Mouse (Mus musculus) intestine, embryonic 15.5 days (tissue): Measurements from ENCODE around the gene Nup214. TPM values are rescaled to one million over a fixed set of nuclear protein-coding genes. Genes with fewer than 3 reads are reported as not detected.

ENCODE experiments used
- ATAC-seq: fragments of 200-750 bp; cut with Nextera tagmentation; 2 replicates; pipeline ENCODE4 v1.8.0; 2017; ENCODE audit warnings: moderate TSS enrichment, moderate library complexity
- H3K27ac ChIP-seq: fragments of 300-500 bp; sonication (generic); 2 replicates; pipeline ENCODE4 v1.5.1; 2015; ENCODE audit warnings: mild to moderate bottlenecking, inconsistent platforms
- H3K27me3 ChIP-seq: fragments of 300-500 bp; sonication (generic); replicated peaks from 2 replicates; pipeline ENCODE4 v1.6.1; 2015; ENCODE audit warnings: inconsistent platforms
- H3K36me3 ChIP-seq: fragments of 300-500 bp; sonication (generic); 2 replicates; pipeline ENCODE4 v1.6.1; 2015; ENCODE audit warnings: inconsistent platforms
- H3K4me1 ChIP-seq: fragments of 300-500 bp; sonication (generic); replicated peaks from 2 replicates; pipeline ENCODE4 v1.6.1; 2015; ENCODE audit warnings: inconsistent platforms
- H3K4me2 ChIP-seq: fragments of 300-500 bp; sonication (generic); replicated peaks from 2 replicates; pipeline ENCODE4 v1.6.1; 2015; ENCODE audit warnings: mild to moderate bottlenecking, inconsistent platforms
- H3K4me3 ChIP-seq: fragments of 300-500 bp; sonication (generic); replicated peaks from 2 replicates; pipeline ENCODE4 v1.5.1; 2015; ENCODE audit warnings: inconsistent platforms
- H3K9ac ChIP-seq: fragments of 300-500 bp; sonication (generic); 2 replicates; pipeline ENCODE4 v1.6.1; 2015; ENCODE audit warnings: inconsistent platforms
- H3K9me3 ChIP-seq: fragments of 300-500 bp; sonication (generic); 2 replicates; pipeline ENCODE4 v1.6.1; 2016; ENCODE audit warnings: inconsistent platforms
- WGBS: fragments of 180-500 bp; shearing (Covaris S2); methylation state at CpG from one replicate; pipeline ENCODE4 v1.1.7; 2015; 5-methylcytosine and 5-hydroxymethylcytosine counted together
- polyA plus RNA-seq: library from polyadenylated mRNA; unstranded; fragments of >200 nt; fragmentation: Nextera tagmentation; extraction: Ambion mirVana; gene quantifications from 2 replicates; pipeline ENCODE4 v1.2.1, GENCODE M21; 2015

Nup214 gene
- polyA plus RNA-seq, 1 experiment from 2014 or later, result 85.4 TPM

DNA sequence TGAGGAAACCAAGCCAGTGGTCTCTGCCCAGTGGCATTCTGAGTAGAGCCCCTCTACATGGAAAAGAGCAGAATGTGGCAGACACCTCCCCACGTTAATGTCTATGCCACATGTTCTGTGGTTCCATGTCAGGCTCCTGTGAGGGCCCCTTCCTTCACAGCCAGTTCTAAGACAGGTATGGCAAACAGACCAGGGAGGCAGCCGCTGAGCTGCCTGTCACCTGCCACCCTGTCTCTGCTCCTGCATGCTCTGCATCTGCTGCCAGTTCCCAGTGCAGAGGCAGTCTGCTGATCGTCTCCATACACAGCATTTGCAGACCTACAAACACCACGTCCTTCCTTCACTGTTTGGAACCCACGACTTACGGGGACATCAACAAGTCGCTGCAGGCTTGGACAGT lies 78.2 kb downstream of the Nup214 start:
- Histone ChIP-seq H3K27ac (no peak overlapping the region), H3K36me3 (peaks cover 28% of the 10 kb centered on the region), H3K4me3 (no peak overlapping the region), H3K4me2 (no peak overlapping the region), H3K4me1 (no peaks in the 10 kb centered on the region), H3K9me3 (no peaks in the 10 kb centered on the region), H3K27me3 (no peaks in the 10 kb centered on the region), H3K9ac (no peak overlapping the region)
- ATAC-seq, result no peak
- 90% methylated on average over 7 of the region's 7 CpGs for WGBS

DNA sequence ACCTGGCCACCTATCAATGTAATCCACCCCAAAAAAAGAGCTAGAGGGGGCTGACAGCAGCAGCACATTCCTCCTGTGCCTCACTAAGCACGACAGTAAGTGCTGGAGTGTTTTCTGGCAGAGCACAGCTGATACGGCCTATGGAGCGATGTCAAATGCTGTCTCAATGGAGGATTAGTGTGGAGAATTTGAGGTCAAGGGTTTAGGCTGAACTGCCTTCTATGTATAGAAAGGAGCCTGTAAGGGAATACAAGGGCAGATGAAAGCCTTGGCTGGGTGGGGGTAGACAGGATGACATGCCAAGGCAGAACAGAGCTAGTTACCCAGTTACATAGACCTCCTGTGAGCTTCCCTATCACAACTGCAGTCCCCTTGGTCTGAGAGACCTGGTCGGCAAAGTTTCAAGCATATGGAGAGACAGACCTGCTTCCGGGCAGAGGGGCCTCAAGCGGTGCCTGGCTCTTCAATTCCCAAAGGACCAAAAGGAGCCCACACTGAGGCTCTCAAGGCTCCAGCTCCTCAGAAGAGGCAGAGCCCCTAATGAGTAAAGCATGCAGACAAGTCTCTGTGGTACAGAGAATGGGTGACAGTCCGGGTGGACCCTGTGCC lies 81.2 kb downstream of the Nup214 start:
- H3K27ac ChIP-seq, result no peak overlapping the region
- peaks cover 12% of the 10 kb centered on the region for H3K36me3 ChIP-seq
- no peaks in the 10 kb centered on the region for H3K9me3 ChIP-seq
- 69% methylated on average over 7 of the region's 7 CpGs for WGBS
- ATAC-seq, result no peak
- no peak overlapping the region for H3K4me3 ChIP-seq
- H3K27me3 ChIP-seq, result no peaks in the 10 kb centered on the region
- no peaks in the 10 kb centered on the region for H3K4me1 ChIP-seq
- H3K4me2 ChIP-seq, result no peak overlapping the region
- no peak overlapping the region for H3K9ac ChIP-seq

- no peak overlapping the region for H3K4me2 ChIP-seq
- no peaks in the 10 kb centered on the region for H3K4me1 ChIP-seq
- no peak overlapping the region for H3K27ac ChIP-seq
- no peaks in the 10 kb centered on the region for H3K9me3 ChIP-seq
- no peaks in the 10 kb centered on the region for H3K27me3 ChIP-seq
- 83% methylated on average over 10 of the region's 10 CpGs for WGBS
- H3K36me3 ChIP-seq, result peaks cover 7% of the 10 kb centered on the region
- no peak overlapping the region for H3K4me3 ChIP-seq
- ATAC-seq, result no peak
- H3K9ac ChIP-seq, result no peak overlapping the region
These were observed 82.3 kb downstream of the Nup214 start for GRCm38 (mm10) chr2:32056524-32056923.

GRCm38 (mm10) chr2:32057360-32057759 lies 83.1 kb downstream of the Nup214 start:
- Histone ChIP-seq H3K27me3 (no peaks in the 10 kb centered on the region), H3K9me3 (no peaks in the 10 kb centered on the region), H3K4me2 (no peak overlapping the region), H3K27ac (no peak overlapping the region), H3K4me1 (no peaks in the 10 kb centered on the region), H3K36me3 (peaks cover 5% of the 10 kb centered on the region), H3K4me3 (no peak overlapping the region), H3K9ac (no peak overlapping the region)
- 76% methylated on average over 2 of the region's 2 CpGs for WGBS
- no peak for ATAC-seq

GRCm38 (mm10) chr2:32057794-32058193 lies 83.6 kb downstream of the Nup214 start:
- H3K4me3 ChIP-seq, result no peak overlapping the region
- no peak for ATAC-seq
- H3K9me3 ChIP-seq, result no peaks in the 10 kb centered on the region
- no peak overlapping the region for H3K4me2 ChIP-seq
- no peaks in the 10 kb centered on the region for H3K27me3 ChIP-seq
- H3K4me1 ChIP-seq, result no peaks in the 10 kb centered on the region
- H3K27ac ChIP-seq, result no peak overlapping the region
- H3K9ac ChIP-seq, result no peak overlapping the region
- WGBS, result 75% methylated on average over 4 of the region's 4 CpGs
- 0 out of 2 replicates have a peak, but pooled peaks cover 2% of the 10 kb centered on the region for H3K36me3 ChIP-seq

DNA sequence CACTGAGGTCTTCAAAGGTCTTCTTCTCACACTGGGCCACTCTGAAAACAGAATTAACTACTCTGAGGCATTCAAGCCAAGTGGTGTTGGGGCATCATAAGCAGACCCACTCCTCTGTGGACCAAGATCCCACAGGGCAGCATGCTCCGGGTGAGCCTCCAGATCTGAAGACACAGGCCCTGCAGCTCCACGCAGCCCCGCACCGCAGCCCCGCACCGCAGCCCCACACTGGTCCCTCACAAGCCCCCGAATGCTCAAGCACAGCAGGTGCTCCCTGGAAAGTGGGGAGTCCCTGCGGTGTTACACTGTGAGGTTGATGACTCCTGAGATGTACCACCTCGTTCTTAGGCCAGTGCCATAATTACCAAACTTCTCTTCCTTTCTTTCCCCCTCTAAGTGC lies 84.0 kb downstream of the Nup214 start:
- Histone ChIP-seq H3K9me3 (no peaks in the 10 kb centered on the region), H3K27me3 (no peaks in the 10 kb centered on the region), H3K4me3 (no peak overlapping the region), H3K36me3 (0 out of 2 replicates have a peak, but pooled peaks cover 2% of the 10 kb centered on the region), H3K27ac (no peak overlapping the region), H3K4me2 (no peak overlapping the region), H3K4me1 (no peaks in the 10 kb centered on the region), H3K9ac (no peak overlapping the region)
- WGBS, result 81% methylated on average over 9 of the region's 9 CpGs
- no peak for ATAC-seq

DNA sequence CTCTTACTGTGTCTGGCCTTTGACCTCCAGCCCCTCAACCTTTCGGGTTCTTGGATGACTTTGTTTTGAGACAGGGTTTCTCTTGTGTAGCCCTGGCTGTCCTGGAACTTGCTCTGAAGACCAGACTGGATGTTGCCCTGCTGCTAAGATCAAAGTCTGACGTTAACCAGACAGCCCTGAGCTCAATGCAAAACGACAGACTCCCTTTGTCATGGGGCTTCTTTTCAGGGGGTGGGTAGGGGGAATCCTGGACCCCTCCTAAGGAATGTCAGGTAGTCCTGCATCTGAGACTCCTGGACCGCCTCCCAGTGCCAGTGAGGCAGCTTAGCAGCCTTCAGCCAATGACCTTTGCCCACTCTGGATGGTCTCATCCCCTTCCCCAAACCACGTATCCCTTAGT lies 84.5 kb downstream of the Nup214 start:
- no peaks in the 10 kb centered on the region for H3K36me3 ChIP-seq
- no peak for ATAC-seq
- H3K9ac ChIP-seq, result no peak overlapping the region
- H3K4me2 ChIP-seq, result no peak overlapping the region
- H3K27ac ChIP-seq, result no peak overlapping the region
- no peak overlapping the region for H3K4me3 ChIP-seq
- H3K27me3 ChIP-seq, result no peaks in the 10 kb centered on the region
- H3K4me1 ChIP-seq, result no peaks in the 10 kb centered on the region
- no peaks in the 10 kb centered on the region for H3K9me3 ChIP-seq
- 30% methylated on average over 5 of the region's 5 CpGs for WGBS

GRCm38 (mm10) chr2:32059613-32060012 lies 85.4 kb downstream of the Nup214 start:
- no peaks in the 10 kb centered on the region for H3K27me3 ChIP-seq
- no peak for ATAC-seq
- H3K9ac ChIP-seq, result no peak overlapping the region
- H3K27ac ChIP-seq, result no peak overlapping the region
- no peaks in the 10 kb centered on the region for H3K9me3 ChIP-seq
- no peaks in the 10 kb centered on the region for H3K4me1 ChIP-seq
- no peaks in the 10 kb centered on the region for H3K36me3 ChIP-seq
- no peak overlapping the region for H3K4me2 ChIP-seq
- WGBS, result 66% methylated on average over 6 of the region's 6 CpGs
- H3K4me3 ChIP-seq, result no peak overlapping the region

GRCm38 (mm10) chr2:32060228-32060805 lies 86.1 kb downstream of the Nup214 start:
- no peak overlapping the region for H3K4me3 ChIP-seq
- H3K9ac ChIP-seq, result no peak overlapping the region
- no peak for ATAC-seq
- WGBS, result 65% methylated on average over 6 of the region's 6 CpGs
- no peaks in the 10 kb centered on the region for H3K4me1 ChIP-seq
- no peaks in the 10 kb centered on the region for H3K27me3 ChIP-seq
- H3K36me3 ChIP-seq, result no peaks in the 10 kb centered on the region
- no peak overlapping the region for H3K4me2 ChIP-seq
- H3K27ac ChIP-seq, result no peak overlapping the region
- H3K9me3 ChIP-seq, result no peaks in the 10 kb centered on the region

DNA sequence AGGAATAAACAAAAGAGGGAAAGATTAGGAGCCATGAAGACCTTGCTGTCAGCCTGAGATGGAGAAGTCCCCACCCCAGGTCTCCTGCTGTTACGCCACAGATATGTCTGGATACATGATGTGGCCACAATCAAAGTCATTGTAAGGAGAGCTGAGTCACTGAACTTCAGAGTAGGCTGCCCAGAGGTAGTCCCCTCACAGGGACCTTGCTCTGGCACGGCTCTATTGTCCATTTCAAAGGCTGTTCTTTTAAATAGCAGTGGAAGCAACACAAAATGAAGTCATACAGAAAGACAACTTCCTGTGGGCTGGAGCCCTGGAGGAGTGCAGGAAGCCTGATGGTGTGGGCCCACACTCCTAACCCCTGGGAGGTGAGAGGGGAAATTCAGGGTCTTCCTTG lies 87.0 kb downstream of the Nup214 start:
- 66% methylated on average over 2 of the region's 2 CpGs for WGBS
- H3K4me2 ChIP-seq, result no peak overlapping the region
- no peaks in the 10 kb centered on the region for H3K36me3 ChIP-seq
- ATAC-seq, result no peak
- H3K9me3 ChIP-seq, result no peaks in the 10 kb centered on the region
- no peaks in the 10 kb centered on the region for H3K4me1 ChIP-seq
- no peak overlapping the region for H3K27ac ChIP-seq
- H3K4me3 ChIP-seq, result no peak overlapping the region
- no peak overlapping the region for H3K9ac ChIP-seq
- H3K27me3 ChIP-seq, result no peaks in the 10 kb centered on the region

DNA sequence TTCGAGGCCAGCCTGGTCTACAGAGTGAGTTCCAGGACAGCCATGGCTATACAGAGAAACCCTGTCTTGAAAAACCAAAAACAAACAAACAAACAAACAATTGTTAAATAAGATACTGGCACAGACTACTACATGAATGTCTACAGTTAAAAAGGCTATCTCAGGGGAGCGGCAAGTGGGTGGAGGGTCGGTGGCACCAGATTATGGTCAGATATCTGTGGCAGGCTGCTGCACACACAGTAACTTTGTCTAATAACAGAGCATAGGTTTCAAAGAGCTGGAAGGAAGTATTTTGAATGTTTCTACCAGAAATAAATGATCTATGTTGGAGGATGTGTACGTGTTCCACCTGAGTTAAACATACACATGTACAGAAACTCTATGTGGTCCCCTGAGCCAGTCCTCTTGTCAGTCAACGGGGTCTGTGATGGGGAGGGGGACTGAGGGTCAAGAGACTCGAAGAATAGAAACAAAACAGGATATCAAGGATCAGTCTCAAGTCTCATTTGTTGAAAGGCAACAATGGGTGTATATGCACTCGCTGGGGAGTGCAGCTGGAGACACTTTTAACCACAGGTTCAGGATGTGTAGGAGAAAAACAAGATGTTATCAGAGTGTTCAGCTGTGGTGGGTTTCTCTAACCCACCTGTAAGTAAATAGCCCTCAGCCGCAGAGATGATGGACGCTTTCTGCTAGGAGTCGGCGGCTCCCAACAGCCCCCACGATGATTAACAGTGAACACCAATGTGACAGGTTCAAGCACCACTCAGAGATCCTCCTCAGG lies 87.7 kb downstream of the Nup214 start:
- Histone ChIP-seq H3K36me3 (no peaks in the 10 kb centered on the region), H3K27me3 (no peaks in the 10 kb centered on the region), H3K4me1 (no peaks in the 10 kb centered on the region), H3K9me3 (no peaks in the 10 kb centered on the region), H3K27ac (no peak overlapping the region), H3K9ac (no peak overlapping the region), H3K4me3 (no peak overlapping the region), H3K4me2 (no peak overlapping the region)
- WGBS, result 64% methylated on average over 12 of the region's 12 CpGs
- no peak for ATAC-seq

DNA sequence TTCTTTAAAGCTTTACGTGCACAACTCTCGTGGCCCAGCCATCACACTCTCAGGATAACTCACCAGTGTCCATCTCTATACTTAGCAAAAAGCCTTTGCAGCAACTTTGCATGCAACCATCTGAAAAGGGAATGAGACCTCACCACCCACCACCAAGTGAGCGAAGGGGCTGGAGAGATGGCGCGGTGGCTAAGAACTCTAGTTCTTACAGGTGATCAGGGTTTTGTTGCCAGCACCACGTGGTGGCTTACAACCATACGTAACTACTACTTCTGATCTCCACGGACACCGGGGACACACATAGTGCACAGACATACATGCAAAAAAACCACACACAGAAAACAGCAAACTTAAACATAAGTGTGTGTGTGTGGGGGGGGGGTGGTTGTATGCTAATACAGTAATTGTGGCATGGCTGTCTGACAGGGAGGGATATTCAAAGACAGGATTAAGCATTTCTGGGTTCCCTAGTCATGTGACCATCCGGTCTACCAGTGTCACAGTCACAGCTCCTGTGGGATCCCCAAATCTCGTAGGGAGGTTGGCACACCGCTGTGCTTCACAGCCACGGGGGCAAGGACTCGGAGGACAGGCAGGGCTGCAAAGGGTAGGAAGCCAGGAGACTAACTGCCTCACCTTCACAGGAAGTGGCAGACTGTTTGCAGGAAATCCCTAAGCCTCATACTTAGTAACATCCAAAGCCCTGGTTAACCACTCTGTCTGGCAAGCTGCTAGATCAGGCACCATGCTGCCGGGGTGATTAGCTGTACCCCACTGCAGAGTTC lies 88.6 kb downstream of the Nup214 start:
- 86% methylated on average over 15 of the region's 15 CpGs for WGBS
- ATAC-seq, result no peak
- Histone ChIP-seq H3K27ac (no peak overlapping the region), H3K36me3 (no peaks in the 10 kb centered on the region), H3K4me2 (no peak overlapping the region), H3K4me1 (no peaks in the 10 kb centered on the region), H3K9ac (no peak overlapping the region), H3K9me3 (no peaks in the 10 kb centered on the region), H3K27me3 (no peaks in the 10 kb centered on the region), H3K4me3 (no peak overlapping the region)
